Mouse (Mus musculus) urinary bladder, postnatal 25 days (tissue): ENCODE measurements around the gene Piezo1.

ENCODE experiments used
- DNase-seq: peaks from one replicate; pipeline ENCODE4 v3.0.0; 2022; ENCODE audit warnings: low spot score

The Piezo1 gene

DNA sequence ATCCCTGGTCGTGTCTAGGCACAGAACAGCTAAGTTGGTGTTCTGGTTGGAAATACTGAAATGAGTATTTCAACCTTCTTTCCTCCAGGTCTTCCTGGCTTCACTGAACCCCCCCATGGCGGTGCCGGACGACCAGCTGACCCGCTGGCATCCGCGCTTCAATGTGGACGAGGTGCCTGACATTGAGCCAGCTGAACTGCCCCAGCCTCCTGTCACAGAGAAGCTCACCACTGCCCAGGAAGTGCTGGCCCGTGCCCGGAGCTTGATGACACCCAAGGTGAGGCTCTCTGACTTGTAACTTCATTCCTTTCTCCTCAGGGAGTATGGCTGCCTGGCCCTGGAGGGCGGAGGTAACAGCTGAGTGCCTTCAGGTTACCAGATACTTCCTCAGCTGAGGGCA lies 20.0 kb upstream of the Piezo1 start:
- no peak for DNase-seq

DNA sequence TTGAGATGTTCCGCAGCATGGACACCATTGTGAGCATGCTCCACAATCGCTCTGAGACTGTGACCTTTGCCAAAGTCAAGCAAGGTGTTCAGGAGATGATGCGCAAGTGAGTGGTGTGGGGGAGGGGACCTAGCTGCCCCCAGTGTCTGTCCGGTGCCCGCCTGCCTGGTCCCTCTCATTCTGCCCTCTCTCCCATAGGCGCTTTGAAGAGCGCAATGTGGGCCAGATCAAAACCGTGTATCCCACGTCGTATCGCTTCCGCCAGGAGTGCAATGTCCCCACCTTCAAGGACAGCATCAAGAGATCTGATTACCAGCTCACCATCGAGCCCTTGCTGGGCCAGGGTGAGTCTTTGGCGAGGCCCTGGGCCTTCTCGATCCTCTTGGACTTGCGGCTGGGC lies 18.9 kb upstream of the Piezo1 start:
- no peak for DNase-seq

DNA sequence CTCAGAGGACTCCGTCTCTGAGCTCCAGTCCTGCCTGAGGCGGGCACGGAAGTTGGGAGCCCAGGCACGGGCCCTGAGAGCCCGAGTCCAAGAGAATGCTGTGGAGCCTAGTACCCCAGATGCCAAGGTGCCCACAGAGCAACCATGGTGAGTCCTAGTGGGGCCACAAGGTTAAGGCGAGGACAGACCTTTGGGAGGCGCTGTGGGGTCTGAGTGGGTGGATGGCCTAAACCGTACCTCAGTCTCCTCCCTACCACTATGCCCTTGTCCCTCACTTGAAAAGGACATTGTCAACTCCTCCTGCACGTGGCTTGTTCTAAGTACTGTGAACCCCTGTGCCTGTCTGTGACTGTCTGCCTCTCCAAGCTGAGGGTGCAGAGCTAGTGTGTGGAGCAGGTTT lies 18.2 kb upstream of the Piezo1 start:
- no peak for DNase-seq

DNA sequence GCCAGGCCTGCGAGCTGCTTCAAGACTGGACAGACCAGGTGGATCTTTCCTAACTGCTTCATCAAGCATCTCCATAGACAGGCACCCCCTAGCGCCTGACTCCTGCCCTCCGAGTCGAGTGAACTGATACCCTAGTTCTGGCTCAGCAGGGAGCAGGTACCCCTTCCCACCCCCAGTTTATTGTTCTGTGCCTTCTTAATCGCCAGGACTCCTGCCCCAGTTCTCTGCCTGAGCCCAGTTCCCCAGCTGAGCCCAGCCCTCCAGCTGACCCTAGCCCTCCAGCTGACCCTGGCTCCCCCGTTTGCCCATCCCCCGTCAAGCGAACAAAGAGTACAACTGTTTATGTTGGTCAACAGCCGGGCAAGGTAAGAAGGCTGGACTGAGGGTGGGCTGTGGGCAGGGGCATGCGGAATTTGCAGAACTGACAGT lies 17.8 kb upstream of the Piezo1 start:
- no peak for DNase-seq

DNA sequence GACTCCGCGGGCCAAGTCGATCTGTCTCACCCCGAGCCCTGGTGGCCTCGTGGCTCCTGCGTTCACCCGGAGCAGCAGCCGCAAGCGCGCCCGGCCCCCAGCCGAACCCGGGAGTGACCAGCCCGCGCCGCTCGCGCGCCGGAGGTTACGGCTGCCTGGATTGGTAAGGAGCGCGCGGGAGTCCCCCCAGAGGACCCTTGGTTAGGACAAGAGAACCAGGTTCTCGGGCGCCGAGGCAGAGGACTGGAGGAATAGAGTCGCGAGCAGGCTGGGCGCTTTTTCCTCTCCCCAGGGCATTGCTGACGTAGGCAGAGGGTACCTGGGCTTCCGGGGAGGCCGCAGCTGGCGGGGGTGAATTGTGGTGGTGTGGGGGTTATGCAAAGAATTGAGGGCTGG lies 17.0 kb upstream of the Piezo1 start:
- DNase-seq = no peak

GRCm38 (mm10) chr8:122567361-122568108 lies 16.4 kb upstream of the Piezo1 start, which contains the start of gene Cdt1:
Gene Cdt1, plus strand, starts transcription at chr8:122568015.
- DNase-seq = peak; percentile 92

GRCm38 (mm10) chr8:122566766-122567165 lies 15.6 kb upstream of the Piezo1 start:
- DNase-seq = no peak

DNA sequence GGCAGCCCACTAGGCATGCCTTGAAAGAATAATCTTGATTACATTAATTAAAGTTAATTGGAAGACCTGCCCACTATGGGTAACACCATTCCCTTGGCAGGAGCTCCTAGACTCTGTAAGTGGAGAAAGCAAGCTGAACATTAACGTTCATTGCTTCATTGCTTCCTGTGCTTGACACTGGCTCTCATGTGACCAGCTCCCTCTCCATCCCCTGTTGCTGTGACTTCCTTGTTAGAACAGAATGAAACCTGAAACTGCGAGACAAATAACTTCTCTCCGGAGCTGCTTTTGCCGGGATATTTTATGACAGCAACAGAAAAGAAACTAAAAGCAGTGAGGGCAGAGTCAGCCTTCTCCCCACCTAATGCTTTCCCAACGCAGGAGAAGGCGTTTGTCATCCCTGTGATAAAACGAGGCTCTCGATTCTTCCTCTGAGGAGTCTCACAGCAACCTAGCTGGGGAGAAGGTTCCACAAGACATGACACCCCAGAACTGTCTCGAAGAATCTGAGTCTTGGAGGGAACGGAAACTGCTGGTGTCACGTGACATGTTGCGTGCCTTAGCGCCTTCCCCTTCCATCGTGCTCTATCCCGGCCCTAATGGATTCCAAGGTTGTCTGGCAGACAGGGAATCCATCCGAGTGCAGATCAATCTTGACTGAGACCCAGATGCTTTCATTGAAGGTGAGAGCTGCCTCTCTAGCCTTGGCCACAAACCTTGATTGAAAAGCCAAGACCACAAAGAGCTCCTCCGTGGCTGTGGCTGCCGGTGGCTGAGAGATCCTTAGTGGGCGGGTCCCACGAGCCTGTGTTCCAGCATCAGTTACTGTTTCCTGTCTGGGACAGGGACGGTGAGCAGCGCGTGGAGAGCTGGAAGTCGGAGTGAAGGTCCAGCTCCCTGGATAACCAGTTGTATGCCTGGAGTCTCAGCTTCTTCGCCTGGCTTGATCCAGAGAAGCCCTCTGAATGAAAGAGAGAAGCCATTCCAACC lies 13.5 kb upstream of the Piezo1 start:
- DNase-seq = no peak

- no peak for DNase-seq
These were observed 10.1 kb upstream of the Piezo1 start for GRCm38 (mm10) chr8:122561199-122561598.

- no peak for DNase-seq
These were observed 7.7 kb upstream of the Piezo1 start for GRCm38 (mm10) chr8:122558671-122559349.

DNA sequence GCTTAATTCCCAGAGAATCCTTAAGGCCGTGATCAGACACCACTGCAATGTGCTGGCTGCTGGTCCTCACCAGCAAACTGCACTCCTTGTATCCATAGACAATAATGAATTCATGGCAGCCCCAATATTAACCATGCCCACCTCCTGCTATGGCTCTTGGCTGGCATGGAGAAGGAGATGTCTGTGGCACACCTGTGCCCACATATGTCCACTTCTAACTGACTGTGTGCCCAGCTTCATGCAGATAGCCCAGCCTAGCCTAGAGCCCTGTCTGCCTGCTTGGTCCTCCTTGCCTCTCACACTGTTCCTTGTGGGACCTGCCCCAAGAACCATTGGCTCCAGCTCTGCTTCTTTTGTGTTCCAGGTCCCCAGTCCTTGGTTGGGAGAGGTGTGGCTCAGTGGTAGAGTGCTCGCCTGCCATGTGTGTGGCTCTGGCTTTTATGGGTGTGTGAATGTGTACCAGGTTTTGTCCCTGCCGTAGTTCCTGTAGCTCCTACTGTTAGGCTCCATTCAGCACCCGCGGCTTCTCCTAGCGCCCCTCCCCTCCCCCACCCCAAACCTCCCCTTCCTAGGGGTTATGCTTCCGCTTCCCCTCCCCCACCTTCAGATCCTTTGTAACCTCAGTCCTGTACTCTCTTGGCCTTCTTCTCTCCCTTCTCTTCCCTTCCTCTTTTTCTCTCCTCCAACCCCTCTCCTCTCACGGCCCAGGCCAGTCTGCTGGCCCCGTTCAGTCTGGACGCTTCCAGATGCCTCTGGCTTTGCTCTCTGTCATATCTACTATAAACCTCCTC lies 6.3 kb upstream of the Piezo1 start:
- no peak for DNase-seq

GRCm38 (mm10) chr8:122556030-122557009 lies 5.2 kb upstream of the Piezo1 start:
- DNase-seq = no peak

- no peak for DNase-seq
These were observed 3.7 kb upstream of the Piezo1 start for GRCm38 (mm10) chr8:122554786-122555185.

DNA sequence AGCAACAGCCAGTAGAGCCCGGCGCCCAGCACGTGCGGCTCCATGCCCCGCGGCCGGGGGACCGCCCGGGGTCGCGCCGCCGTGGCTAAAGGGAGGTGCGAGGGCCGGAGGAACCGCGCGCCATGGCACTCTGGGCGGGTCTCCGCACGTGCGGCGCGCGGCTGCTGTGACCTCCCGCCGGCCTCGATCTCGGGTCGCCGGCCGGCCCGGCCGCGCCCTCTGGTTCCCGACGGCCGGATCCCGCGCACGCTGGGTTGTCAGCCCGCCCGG lies 199 bp downstream of the Piezo1 start:
- DNase-seq = no peak

DNA sequence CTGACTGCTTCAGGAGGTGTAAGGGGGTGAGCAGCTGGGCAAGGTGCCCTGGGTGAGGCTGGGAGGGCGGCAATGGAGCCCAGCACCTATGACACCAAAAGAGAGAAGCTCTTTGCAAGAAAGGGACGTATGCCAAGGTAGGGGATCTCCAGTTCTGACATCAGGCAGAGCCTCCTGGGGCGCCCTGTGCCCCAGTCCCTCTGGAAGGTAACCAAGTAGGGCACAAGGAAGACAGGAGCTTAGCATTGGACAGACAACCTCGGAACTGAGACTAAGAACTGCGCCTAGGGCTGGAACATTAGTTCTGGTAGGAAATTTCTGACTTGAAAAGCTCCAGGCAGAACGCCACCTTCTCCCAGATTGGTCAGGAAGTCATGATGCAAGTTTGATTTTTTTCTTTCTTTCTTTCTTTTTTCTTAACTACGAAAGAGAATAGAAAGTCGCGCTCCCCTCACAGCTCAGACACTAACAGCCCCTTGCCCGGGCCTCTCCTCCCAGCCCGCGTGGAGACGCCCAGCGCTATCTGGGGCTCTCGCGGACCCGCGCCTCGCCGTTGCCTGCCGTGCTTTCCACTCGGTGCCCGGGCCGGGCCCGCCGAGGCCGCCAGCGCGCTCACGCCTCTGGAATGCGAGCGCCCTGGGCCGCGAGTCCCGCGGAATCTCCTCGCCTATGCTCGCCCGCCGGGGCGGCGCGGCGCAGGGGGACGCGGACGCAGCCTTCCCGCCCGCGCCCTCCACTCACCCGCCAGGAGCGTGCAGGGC lies 715 bp downstream of the Piezo1 start:
- peak; percentile 47 for DNase-seq

GRCm38 (mm10) chr8:122548891-122549439 lies 2.2 kb downstream of the Piezo1 start:
- no peak for DNase-seq

GRCm38 (mm10) chr8:122548331-122548730 lies 2.8 kb downstream of the Piezo1 start:
- no peak for DNase-seq

DNA sequence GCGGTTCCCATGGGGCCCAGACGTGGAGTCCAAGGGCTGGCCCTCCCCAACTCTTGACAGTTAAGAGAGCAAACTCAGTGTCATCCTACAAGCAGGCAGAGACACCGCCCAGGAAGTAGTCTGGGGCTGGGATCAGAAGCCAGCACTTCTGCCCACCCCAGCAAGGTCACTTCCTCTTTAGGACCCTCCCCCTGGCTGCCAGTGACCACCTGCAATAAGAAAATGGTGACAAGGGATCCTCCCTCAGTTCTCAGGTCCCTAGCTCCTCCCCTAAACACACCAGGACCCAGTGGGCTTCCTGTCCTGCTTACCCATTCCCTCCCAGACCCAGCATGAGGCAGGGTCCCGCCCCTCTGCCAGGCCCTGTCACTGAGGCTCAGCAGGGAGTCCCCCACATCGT lies 3.3 kb downstream of the Piezo1 start:
- DNase-seq = no peak

DNA sequence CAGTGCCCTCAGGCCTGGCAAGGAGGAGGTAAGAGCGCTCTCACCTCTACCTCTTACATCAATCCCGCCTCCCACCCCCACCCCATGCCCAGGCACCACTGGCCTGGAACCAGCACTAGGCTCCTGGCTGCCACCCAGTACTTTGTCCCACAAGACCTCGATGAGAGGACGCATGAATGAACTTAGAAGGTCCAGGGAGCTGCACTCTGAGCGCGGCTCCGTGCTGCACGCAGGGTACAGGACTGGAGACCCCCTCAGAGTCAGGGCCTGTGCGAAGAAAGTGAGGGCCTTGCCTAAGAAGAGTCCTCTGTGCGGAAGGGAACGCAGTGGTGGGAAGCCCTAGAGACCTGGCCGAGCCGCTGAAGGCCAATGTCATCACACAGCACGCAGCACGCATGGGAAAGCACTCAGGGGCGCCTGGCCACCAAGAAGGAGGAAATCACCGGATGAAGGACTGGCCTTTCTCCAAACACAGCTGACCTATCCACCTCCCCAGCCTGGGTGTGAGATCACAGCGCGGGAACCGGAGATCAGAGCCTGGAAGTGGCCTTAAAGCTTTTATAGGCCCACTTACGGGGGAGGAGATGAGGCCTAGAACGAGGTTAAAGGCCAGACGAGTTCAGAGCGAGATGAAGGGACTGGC lies 4.2 kb downstream of the Piezo1 start:
- DNase-seq = no peak
